Mouse (Mus musculus): ENCODE measurements around the gene Ppp1r14b.

- TF ChIP-seq CTCF (IDR thresholded peaks at IDR 0.05; ENCODE audit: low read depth), result no peak
- TF ChIP-seq EP300 (IDR thresholded peaks at IDR 0.05; ENCODE audit: low read depth), result no peak
Measured at GRCm38 (mm10) chr19:6999360-7000063, 24.7 kb downstream of the Ppp1r14b start.

Data from heart, postnatal 0 days (tissue).